In genomic region chr6:52212556-52213118, GRCm38 (mm10) we compare ENCODE assay signal across 8 mouse cellular contexts. TPM values are rescaled to one million over a fixed set of nuclear protein-coding genes. Genes with fewer than 3 reads are reported as not detected.
DNase-seq lines count a peak whose midpoint lies in the region; ATAC-seq and TF ChIP-seq lines count a peak whose summit lies in the region.

No protein-coding gene starts in this region.

- H3K79me2 ChIP-seq in myocyte (ENCODE audit: control insufficient read depth, insufficient read depth): peaks cover 48% of the 10 kb centered on the region

- peak overlapping the region; percentile 57 for H3K27ac ChIP-seq in lung, embryonic 15.5 days
- peak overlapping the region; percentile 99 for H3K27ac ChIP-seq in kidney, embryonic 15.5 days

- peak overlapping the region; percentile 61 for H3K4me2 ChIP-seq in lung, embryonic 15.5 days
- H3K4me2 ChIP-seq in kidney, embryonic 15.5 days: peak overlapping the region; percentile 92
- H3K4me2 ChIP-seq in myocyte (ENCODE audit: low read depth): peak overlapping the region; percentile 97

- peaks cover 98% of the 10 kb centered on the region for H3K27me3 ChIP-seq in lung, embryonic 15.5 days
- H3K27me3 ChIP-seq in kidney, embryonic 15.5 days: peaks cover 15% of the 10 kb centered on the region; the same call in 1 of the 2 replicates
- H3K27me3 ChIP-seq in myocyte (ENCODE audit: control insufficient read depth, insufficient read depth, insufficient read length): no peaks in the 10 kb centered on the region

- WGBS in lung, embryonic 15.5 days: 8% methylated on average over 22 of the region's 22 CpGs
- under 1% methylated on average over 22 of the region's 22 CpGs for WGBS in kidney, embryonic 15.5 days

- no peaks in the 10 kb centered on the region for H3K36me3 ChIP-seq in lung, embryonic 15.5 days
- no peaks in the 10 kb centered on the region for H3K36me3 ChIP-seq in kidney, embryonic 15.5 days
- no peaks in the 10 kb centered on the region for H3K36me3 ChIP-seq in myocyte (ENCODE audit: control insufficient read depth, insufficient read depth)

- H3K9me3 ChIP-seq in lung, embryonic 15.5 days: no peaks in the 10 kb centered on the region
- no peaks in the 10 kb centered on the region for H3K9me3 ChIP-seq in kidney, embryonic 15.5 days (replicated peaks)

- H3ac ChIP-seq in myocyte (ENCODE audit: control insufficient read depth, insufficient read length): peak overlapping the region; percentile 24

- peak; percentile 68 for TF ChIP-seq POLR2A in myocyte (IDR thresholded peaks at IDR 0.05; ENCODE audit: insufficient read length, low read depth)

- peak overlapping the region; percentile 42 for H3K4me3 ChIP-seq in lung, embryonic 15.5 days
- H3K4me3 ChIP-seq in kidney, embryonic 15.5 days (replicated peaks): peak overlapping the region; percentile 69
- H3K4me3 ChIP-seq in myocyte: peak overlapping the region; percentile 67

- peaks cover 24% of the 10 kb centered on the region for H3K4me1 ChIP-seq in lung, embryonic 15.5 days
- H3K4me1 ChIP-seq in kidney, embryonic 15.5 days: peaks cover 66% of the 10 kb centered on the region

- peak overlapping the region; percentile 30 for H3K9ac ChIP-seq in lung, embryonic 15.5 days
- peak overlapping the region; percentile 85 for H3K9ac ChIP-seq in kidney, embryonic 15.5 days

- no peak for DNase-seq in lung, postnatal 14 days
- DNase-seq in yolk sac, embryonic 10.5 days (ENCODE audit: low spot score): no peak
- no peak for DNase-seq in right cerebral cortex, postnatal 14 days
- DNase-seq in thymus, postnatal 4 days: no peak

- no peak for ATAC-seq in lung, embryonic 15.5 days (ENCODE audit: borderline replicate concordance, extremely low read depth, low FRiP score, low TSS enrichment)
- ATAC-seq in common myeloid progenitor, adult 5-6 weeks (replicated peaks; ENCODE audit: low read depth, poor library complexity, severe bottlenecking): peak; percentile 29
- ATAC-seq in kidney, embryonic 15.5 days (replicated peaks; ENCODE audit: low FRiP score): 0 out of 2 replicates have a peak, but pooled peaks have one; percentile 12

TF ChIP-seq in myocyte, 11 proteins besides CTCF, POLR2A, EP300 and RAD21:
- TF ChIP-seq TCF3 (IDR thresholded peaks at IDR 0.05; ENCODE audit: insufficient read length, low read depth): no peak
- peak; percentile 57 for TF ChIP-seq POLR2AphosphoS2 (IDR thresholded peaks at IDR 0.05; ENCODE audit: insufficient read length, low read depth)
- no peak for TF ChIP-seq CEBPB (IDR thresholded peaks at IDR 0.05; ENCODE audit: insufficient read depth, poor library complexity, severe bottlenecking)

RNA-seq across cellular contexts. Expression of gene Hoxa3, which starts 0.5 kb away (rescaled TPM):
- polyA plus RNA-seq in lung, embryonic 15.5 days (2015; fragmentation: Nextera tagmentation; extraction: Ambion mirVana): 7.5 and 9.4 TPM in 2 replicates
- 1.1 and 2.8 TPM in 2 replicates for total RNA-seq in common myeloid progenitor, adult 5-6 weeks (2017)
- 9.5 and 11.8 TPM in 2 replicates for polyA plus RNA-seq in kidney, embryonic 15.5 days (2015; fragmentation: Nextera tagmentation; extraction: Ambion mirVana)
- polyA plus RNA-seq in myocyte (2012; fragmentation: generic; extraction: Trizol): 1.0 TPM

RNA-seq across cellular contexts. Expression of gene Gm28308, which starts 0.5 kb away (rescaled TPM):
- not detected in 2 replicates for polyA plus RNA-seq in lung, embryonic 15.5 days (2015; fragmentation: Nextera tagmentation; extraction: Ambion mirVana)
- total RNA-seq in common myeloid progenitor, adult 5-6 weeks (2017): not detected in 2 replicates
- 0.92 TPM in 1 of 2 replicates, not detected in the other for polyA plus RNA-seq in kidney, embryonic 15.5 days (2015; fragmentation: Nextera tagmentation; extraction: Ambion mirVana)
- 0.52 TPM for polyA plus RNA-seq in myocyte (2012; fragmentation: generic; extraction: Trizol)

RNA-seq across cellular contexts. Expression of gene Hoxa6, which starts 4.1 kb away (rescaled TPM):
- polyA plus RNA-seq in lung, embryonic 15.5 days (2015; fragmentation: Nextera tagmentation; extraction: Ambion mirVana): 2.9 and 3.1 TPM in 2 replicates
- total RNA-seq in common myeloid progenitor, adult 5-6 weeks (2017): 3.0 TPM in 1 of 2 replicates, not detected in the other
- polyA plus RNA-seq in kidney, embryonic 15.5 days (2015; fragmentation: Nextera tagmentation; extraction: Ambion mirVana): 4.2 and 4.3 TPM in 2 replicates
- polyA plus RNA-seq in myocyte (2012; fragmentation: generic; extraction: Trizol): 0.88 TPM

RNA-seq across cellular contexts. Expression of gene Hoxa5, which starts 8.2 kb away (rescaled TPM):
- polyA plus RNA-seq in lung, embryonic 15.5 days (2015; fragmentation: Nextera tagmentation; extraction: Ambion mirVana): 48.2 and 48.7 TPM in 2 replicates
- total RNA-seq in common myeloid progenitor, adult 5-6 weeks (2017): 3.6 and 3.9 TPM in 2 replicates
- polyA plus RNA-seq in kidney, embryonic 15.5 days (2015; fragmentation: Nextera tagmentation; extraction: Ambion mirVana): 11.0 and 11.5 TPM in 2 replicates
- polyA plus RNA-seq in myocyte (2012; fragmentation: generic; extraction: Trizol): 1.6 TPM

RNA-seq across cellular contexts. Expression of gene Hoxa7, which starts 9.0 kb away (rescaled TPM):
- 4.9 and 5.5 TPM in 2 replicates for polyA plus RNA-seq in lung, embryonic 15.5 days (2015; fragmentation: Nextera tagmentation; extraction: Ambion mirVana)
- total RNA-seq in common myeloid progenitor, adult 5-6 weeks (2017): 10.6 and 17.7 TPM in 2 replicates
- polyA plus RNA-seq in kidney, embryonic 15.5 days (2015; fragmentation: Nextera tagmentation; extraction: Ambion mirVana): 26.7 and 27.2 TPM in 2 replicates
- 11.9 TPM for polyA plus RNA-seq in myocyte (2012; fragmentation: generic; extraction: Trizol)
